Mouse (Mus musculus) MEL (cell line): ENCODE data around the gene Gm20911. TPM values are rescaled to one million over a fixed set of nuclear protein-coding genes. Genes with fewer than 3 reads are reported as not detected.
"Not testable (repeated sequence)": the region's sequence is repeated elsewhere in the genome, so short reads cannot be mapped to it uniquely, and the experiment has no call there.

Experiments used
- DNase-seq: peaks from one replicate; pipeline ENCODE4 v3.0.0; 2011; ENCODE audit warnings: low read depth, low spot score
- H3K27ac ChIP-seq: 2 replicates; pipeline ENCODE4 v1.5.1; 2012; ENCODE audit warnings: low read depth, mild to moderate bottlenecking, control low read depth, low read length, moderate library complexity; ENCODE audit not compliant: control insufficient read depth
- H3K27me3 ChIP-seq, 2 experiments: fragments of 150-350 bp in 1 of 2; sonication (generic) in 1 of 2; 2 replicates each; pipeline ENCODE4 v1.6.1; 2012; ENCODE audit warnings: low read length in 2 of 2, mild to moderate bottlenecking in 2 of 2, improper control_type of control experiment in 1 of 2, moderate library complexity in 1 of 2; ENCODE audit not compliant: insufficient read depth in 2 of 2, control insufficient read depth in 1 of 2
- H3K36me3 ChIP-seq, 2 experiments: 2 replicates each; pipeline ENCODE4 v1.6.1; 2012 to 2014; ENCODE audit warnings: low read length in 2 of 2, improper control_type of control experiment in 1 of 2, inconsistent platforms in 1 of 2, mild to moderate bottlenecking in 1 of 2; ENCODE audit not compliant: insufficient read depth in 2 of 2, control insufficient read depth in 1 of 2
- H3K4me1 ChIP-seq, 2 experiments: fragments of 150-350 bp in 1 of 2; sonication (generic) in 1 of 2; 2 replicates each; pipeline ENCODE4 v1.6.1; 2012; ENCODE audit warnings: low read length in 2 of 2, improper control_type of control experiment in 1 of 2, mild to moderate bottlenecking in 1 of 2; ENCODE audit not compliant: insufficient read depth in 2 of 2, control insufficient read depth in 1 of 2
- H3K4me3 ChIP-seq, 2 experiments: fragments of 150-350 bp in 1 of 2; sonication (generic) in 1 of 2; 2 replicates each; pipeline ENCODE4 v1.5.1; 2012; ENCODE audit warnings: low read depth in 2 of 2, low read length in 2 of 2, mild to moderate bottlenecking in 2 of 2, moderate library complexity in 2 of 2, control low read depth in 1 of 2, improper control_type of control experiment in 1 of 2; ENCODE audit not compliant: control insufficient read depth in 1 of 2, insufficient read depth in 1 of 2
- H3K79me2 ChIP-seq: 2 replicates; pipeline ENCODE4 v1.6.1; 2012; ENCODE audit warnings: mild to moderate bottlenecking, low read length, moderate library complexity; ENCODE audit not compliant: control insufficient read depth, poor library complexity, insufficient read depth
- H3K9ac ChIP-seq: 2 replicates; pipeline ENCODE4 v1.6.1; 2012; ENCODE audit warnings: low read depth, mild to moderate bottlenecking, control low read depth, low read length, moderate library complexity; ENCODE audit not compliant: control insufficient read depth, poor library complexity, severe bottlenecking
- H3K9me3 ChIP-seq: fragments of 150-350 bp; sonication (generic); replicated peaks from 2 replicates; pipeline ENCODE4 v1.6.1; 2012; ENCODE audit warnings: mild to moderate bottlenecking, low read length, improper control_type of control experiment, moderate library complexity; ENCODE audit not compliant: insufficient read depth
- polyA plus RNA-seq, 2 experiments: library from polyadenylated mRNA; stranded (reverse) in 1 of 2; unstranded in 1 of 2; fragments of >175 nt in 1 of 2; fragments of >200 nt in 1 of 2; gene quantifications; 2 replicates each; pipeline versions ENCODE4 v1.2.1 to v1.2.4; 2012; ENCODE audit warnings: low replicate concordance in 2 of 2, low read depth in 1 of 2; ENCODE audit not compliant: insufficient read length in 2 of 2, insufficient read depth in 1 of 2, missing spikeins in 1 of 2
- total RNA-seq: library from RNA; depleted of rRNA; stranded (reverse); fragments of 300-350 nt; gene quantifications from 2 replicates; pipeline ENCODE4 v1.2.3, GENCODE M21; 2012; rRNA removed

Gene Gm20911
- total RNA-seq: not detected in 2 replicates
- not detected for polyA plus RNA-seq

- not testable (repeated sequence) for H3K9ac ChIP-seq, H3K36me3 ChIP-seq, H3K9me3 ChIP-seq, DNase-seq, H3K27me3 ChIP-seq, H3K4me3 ChIP-seq, H3K27ac ChIP-seq, H3K79me2 ChIP-seq, H3K4me1 ChIP-seq
These were observed at the start of gene Gm20911 for GRCm38 (mm10) chrY:81457707-81458106. Gene Gm20911 (plus strand): TSS chrY:81458007.
